18 mouse cellular contexts compared by ENCODE assay signal in genomic region chr10:10608626-10609168, GRCm38 (mm10).
"Had no signal": no experiment of that assay in that cellular context is flagged by ENCODE, and none has a peak within 500 bp of the region (broad histone marks: within the 10 kb centered on the region; RNA-seq: fewer than 3 reads in every experiment).

No protein-coding gene starts in this region.

- H3K9ac ChIP-seq: kidney, embryonic 15.5 days; liver, embryonic 13.5 days; stomach, embryonic 15.5 days had no signal

- H3K36me3 ChIP-seq: kidney, embryonic 15.5 days; liver, embryonic 13.5 days; stomach, embryonic 15.5 days had no signal

- H3K4me2 ChIP-seq: kidney, embryonic 15.5 days; liver, embryonic 13.5 days; midbrain, embryonic 11.5 days; stomach, embryonic 15.5 days had no signal

- H3K4me1 ChIP-seq: kidney, embryonic 15.5 days; liver, embryonic 13.5 days; stomach, embryonic 15.5 days had no signal

- DNase-seq: kidney, adult 11 months; kidney, adult 8-10 months; kidney, postnatal 14 days; kidney, postnatal 4 days; layer of hippocampus, adult 9-11 months; liver, embryonic 13.5 days; lung, adult 2 months; lung, postnatal 14 days; lung, postnatal 4 days; midbrain, embryonic 14.5 days; retina, postnatal 1 day; right cerebral cortex, postnatal 25 days; spleen, adult 18-20 months; thymus, postnatal 25 days had no signal

- H3K4me3 ChIP-seq: kidney, embryonic 15.5 days; layer of hippocampus, adult 2 months; liver, embryonic 13.5 days; stomach, embryonic 15.5 days had no signal

- H3K27ac ChIP-seq: kidney, embryonic 15.5 days; layer of hippocampus, adult 2 months; liver, embryonic 13.5 days; stomach, embryonic 15.5 days had no signal

- H3K9me3 ChIP-seq: kidney, embryonic 15.5 days; liver, embryonic 13.5 days; stomach, embryonic 15.5 days had no signal

- H3K27me3 ChIP-seq: kidney, embryonic 15.5 days; liver, embryonic 13.5 days; stomach, embryonic 15.5 days had no signal
